Mouse (Mus musculus) kidney, postnatal 36 days (tissue): Measurements from ENCODE around the gene Vav3.

Source experiments
- DNase-seq, 2 experiments: peaks; one replicate each; pipeline ENCODE4 v3.0.0; 2021 to 2022; ENCODE audit warnings: mixed read lengths in 2 of 2

Gene Vav3

GRCm38 (mm10) chr3:109600699-109601451 lies 260.4 kb downstream of the Vav3 start:
- DNase-seq = no peak

GRCm38 (mm10) chr3:109602753-109603152 lies 262.3 kb downstream of the Vav3 start:
- DNase-seq = no peak

- DNase-seq = no peak
Observed at GRCm38 (mm10) chr3:109606121-109606520, 265.7 kb downstream of the Vav3 start.

- no peak for DNase-seq
Observed at GRCm38 (mm10) chr3:109621721-109622120, 281.3 kb downstream of the Vav3 start.

DNA sequence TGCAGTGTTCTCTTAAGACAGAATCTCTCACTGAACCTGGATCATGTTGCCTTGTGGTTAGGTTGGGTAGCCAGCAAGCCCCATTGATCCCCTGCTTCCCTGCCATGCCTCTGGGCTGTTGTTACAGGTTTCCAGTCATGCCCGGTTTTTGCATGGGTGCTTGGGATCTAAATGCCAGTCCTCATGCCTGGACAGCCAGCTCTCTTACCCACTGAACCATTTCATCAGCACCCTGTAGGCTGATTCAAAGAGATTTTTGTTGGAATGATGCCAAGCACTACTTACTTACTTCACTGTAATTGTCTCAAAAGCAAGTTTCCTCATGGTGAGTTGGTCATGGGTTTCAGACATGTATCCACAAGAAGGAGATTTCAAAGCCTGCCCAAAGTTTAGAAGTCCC lies 281.9 kb downstream of the Vav3 start:
- DNase-seq = peak; percentile 47 to 60

- DNase-seq = no peak
Observed at GRCm38 (mm10) chr3:109622816-109623215, 282.4 kb downstream of the Vav3 start.

- no peak for DNase-seq
Observed at GRCm38 (mm10) chr3:109623770-109624169, 283.3 kb downstream of the Vav3 start.

DNA sequence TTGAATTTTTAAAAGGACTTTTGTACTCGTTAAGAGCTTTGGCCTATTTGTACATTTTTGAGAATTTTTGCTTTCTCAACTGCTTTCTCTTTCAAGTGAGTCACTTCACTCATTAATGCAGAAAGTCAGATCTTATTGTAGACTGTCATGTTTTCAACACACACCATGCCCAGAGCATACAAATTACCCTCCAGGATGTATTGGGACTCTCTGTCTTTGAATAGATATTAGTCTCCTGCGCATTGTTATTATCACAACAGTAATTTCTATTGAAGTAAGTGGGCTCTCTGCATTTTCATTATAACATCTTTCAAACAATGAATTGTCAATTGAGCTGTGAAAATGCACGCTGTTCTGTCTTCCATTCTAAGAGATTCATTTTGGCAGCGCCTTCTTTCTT lies 295.6 kb downstream of the Vav3 start:
- no peak for DNase-seq

- no peak for DNase-seq
Observed at GRCm38 (mm10) chr3:109639386-109639785, 298.9 kb downstream of the Vav3 start.

DNA sequence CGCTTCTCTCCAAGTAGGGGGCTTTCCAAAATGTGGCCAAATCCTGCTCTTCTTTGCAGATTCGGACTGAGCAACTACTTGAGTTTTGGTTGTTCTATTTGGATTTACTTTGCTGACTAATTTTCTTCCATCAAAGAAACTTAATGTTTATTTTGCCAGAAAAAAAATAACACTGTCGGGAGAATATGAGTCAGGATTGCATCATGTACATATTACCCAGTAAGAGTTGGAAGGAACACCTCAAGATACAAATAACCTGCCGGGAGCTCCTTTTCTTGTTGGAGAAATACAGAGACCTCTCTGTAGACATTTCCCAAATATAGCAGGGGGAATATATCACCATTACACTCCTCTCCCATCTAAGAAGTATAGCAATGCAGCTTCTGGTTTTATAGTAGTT lies 300.3 kb downstream of the Vav3 start:
- DNase-seq = no peak

- DNase-seq = no peak
Observed at GRCm38 (mm10) chr3:109648242-109648641, 307.8 kb downstream of the Vav3 start.

GRCm38 (mm10) chr3:109651479-109651878 lies 311.0 kb downstream of the Vav3 start:
- no peak for DNase-seq

- DNase-seq = no peak
Observed at GRCm38 (mm10) chr3:109652860-109653631, 312.6 kb downstream of the Vav3 start.

- DNase-seq = no peak
Observed at GRCm38 (mm10) chr3:109654386-109654785, 313.9 kb downstream of the Vav3 start.

GRCm38 (mm10) chr3:109671716-109672115 lies 331.3 kb downstream of the Vav3 start:
- no peak for DNase-seq

DNA sequence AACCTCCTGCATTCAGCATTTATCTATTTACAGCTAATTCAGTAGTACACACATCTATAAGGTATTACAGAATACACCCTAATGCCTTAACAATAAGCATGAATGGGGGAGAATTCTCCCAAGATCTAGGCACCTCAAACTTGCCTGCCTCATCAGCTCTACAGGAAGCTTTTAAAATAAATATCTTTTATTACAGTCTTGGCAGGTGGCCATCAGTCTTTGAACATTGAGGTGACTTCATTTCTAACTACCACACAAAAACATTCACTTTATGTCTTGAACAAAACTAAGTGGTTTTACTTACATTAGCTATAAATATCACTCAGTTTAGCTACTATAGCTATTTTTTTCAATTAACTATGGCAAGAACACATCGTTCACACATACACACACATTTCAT lies 332.5 kb downstream of the Vav3 start:
- no peak for DNase-seq

GRCm38 (mm10) chr3:109680281-109680680 lies 339.8 kb downstream of the Vav3 start:
- DNase-seq = no peak

DNA sequence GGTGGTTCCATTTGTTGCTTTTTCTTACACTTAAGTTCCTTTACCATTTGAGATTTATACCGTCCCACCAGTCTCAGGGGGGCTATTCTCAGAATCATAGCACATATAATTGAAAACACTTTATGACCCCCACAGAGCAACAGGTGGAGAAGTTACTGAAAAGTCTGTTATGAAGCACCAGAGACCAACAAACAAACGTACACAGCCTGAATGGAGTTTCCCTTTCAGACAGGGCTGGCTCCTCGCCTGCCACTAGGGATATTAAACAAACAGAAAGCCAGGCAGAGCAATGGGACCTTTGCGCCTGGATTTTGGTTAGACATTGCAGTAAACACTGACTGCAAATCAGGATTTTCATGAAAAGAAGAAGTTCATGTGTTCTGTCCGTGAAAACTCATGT lies 341.4 kb downstream of the Vav3 start:
- DNase-seq = no peak

DNA sequence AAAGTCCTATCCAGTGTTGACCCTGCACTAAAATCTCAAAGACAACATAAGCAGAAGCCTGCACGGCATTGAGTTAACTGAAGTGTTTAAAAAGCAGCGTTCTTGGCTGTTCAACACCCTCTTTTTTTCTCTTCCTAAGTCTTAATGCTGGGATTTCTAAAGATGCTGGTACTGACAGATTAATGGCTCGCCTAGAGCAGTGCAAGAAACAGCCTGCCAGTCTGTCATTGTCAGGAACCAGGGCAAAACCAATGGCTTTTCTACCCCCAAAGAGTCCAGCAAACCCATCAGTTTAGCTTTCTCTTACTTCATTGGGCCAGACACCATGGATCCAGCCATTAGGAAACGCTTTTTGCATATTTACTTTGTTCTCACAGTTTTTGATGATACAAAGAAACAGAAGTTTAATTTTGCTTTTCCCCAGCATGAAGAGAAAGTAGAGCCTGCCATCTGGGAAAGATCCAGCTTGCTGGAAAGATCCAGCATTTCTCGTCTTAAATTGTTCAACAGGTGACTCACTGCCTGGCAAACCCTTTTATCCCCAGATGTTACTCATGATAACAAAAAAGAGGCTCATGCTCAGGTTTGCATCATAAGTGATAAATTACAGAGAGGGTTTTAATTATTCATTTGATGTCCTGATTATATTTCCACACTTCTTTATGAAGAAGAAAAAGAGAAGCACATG lies 343.3 kb downstream of the Vav3 start:
- DNase-seq = no peak

GRCm38 (mm10) chr3:109690566-109690965 lies 350.1 kb downstream of the Vav3 start:
- DNase-seq = no peak

DNA sequence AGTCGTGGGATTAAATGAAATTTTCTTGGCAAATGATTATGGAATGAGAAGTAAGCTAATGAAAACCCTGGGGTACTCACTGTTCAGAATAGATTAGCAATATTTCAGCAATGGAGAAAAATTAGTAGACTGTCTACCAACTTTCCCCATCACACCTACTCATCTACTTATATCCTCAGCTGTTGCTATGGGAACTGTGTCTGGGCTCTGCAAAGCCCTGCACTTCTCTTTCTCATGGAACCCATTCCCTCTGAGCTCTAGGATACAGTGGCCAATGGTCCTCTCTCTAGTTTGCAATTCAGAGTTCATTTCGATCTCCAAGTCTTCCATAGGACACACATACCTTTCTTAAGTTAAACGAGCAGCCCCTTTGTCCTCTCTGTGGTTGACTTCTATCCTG lies 352.2 kb downstream of the Vav3 start:
- DNase-seq = no peak

GRCm38 (mm10) chr3:109701301-109701700 lies 360.8 kb downstream of the Vav3 start:
- peak; percentile 8 to 53 for DNase-seq

DNA sequence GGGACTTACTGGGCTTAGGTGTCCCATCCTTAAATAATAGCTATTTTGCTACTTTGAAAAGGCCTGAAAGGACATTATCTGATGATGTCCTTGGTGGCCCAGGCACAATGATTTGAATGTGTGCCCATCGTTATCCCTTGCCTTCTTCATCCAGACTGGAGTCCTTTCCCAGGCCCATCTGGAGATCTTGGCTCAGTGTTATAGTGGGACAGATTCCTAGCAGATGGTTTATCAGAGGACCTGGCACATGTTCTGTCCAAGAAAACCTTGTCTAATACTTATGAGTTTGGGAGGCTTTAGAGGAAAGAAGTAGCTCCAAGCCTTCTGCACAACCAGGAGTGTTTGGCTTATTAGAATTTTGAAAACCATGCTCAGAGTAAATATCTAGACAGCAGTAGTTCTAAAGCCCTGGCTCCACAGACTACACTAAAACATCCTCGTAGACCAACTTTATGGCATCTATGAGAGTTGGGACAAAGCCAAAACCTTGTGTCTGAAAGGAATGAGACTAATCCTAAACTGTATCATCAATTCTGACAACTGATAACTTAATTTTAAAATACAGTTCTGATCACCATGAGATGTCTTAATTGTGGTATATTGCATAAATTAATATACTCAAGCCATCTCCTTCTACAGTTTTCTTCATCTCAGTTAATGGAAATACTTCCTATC lies 367.5 kb downstream of the Vav3 start:
- DNase-seq = no peak
